Mouse (Mus musculus): ENCODE results near the gene Necap2. TPM values are rescaled to one million over a fixed set of nuclear protein-coding genes. Genes with fewer than 3 reads are reported as not detected.

The Necap2 gene
- 105 and 111 TPM in 2 replicates for polyA plus RNA-seq (2012; rRNA removed)

DNA sequence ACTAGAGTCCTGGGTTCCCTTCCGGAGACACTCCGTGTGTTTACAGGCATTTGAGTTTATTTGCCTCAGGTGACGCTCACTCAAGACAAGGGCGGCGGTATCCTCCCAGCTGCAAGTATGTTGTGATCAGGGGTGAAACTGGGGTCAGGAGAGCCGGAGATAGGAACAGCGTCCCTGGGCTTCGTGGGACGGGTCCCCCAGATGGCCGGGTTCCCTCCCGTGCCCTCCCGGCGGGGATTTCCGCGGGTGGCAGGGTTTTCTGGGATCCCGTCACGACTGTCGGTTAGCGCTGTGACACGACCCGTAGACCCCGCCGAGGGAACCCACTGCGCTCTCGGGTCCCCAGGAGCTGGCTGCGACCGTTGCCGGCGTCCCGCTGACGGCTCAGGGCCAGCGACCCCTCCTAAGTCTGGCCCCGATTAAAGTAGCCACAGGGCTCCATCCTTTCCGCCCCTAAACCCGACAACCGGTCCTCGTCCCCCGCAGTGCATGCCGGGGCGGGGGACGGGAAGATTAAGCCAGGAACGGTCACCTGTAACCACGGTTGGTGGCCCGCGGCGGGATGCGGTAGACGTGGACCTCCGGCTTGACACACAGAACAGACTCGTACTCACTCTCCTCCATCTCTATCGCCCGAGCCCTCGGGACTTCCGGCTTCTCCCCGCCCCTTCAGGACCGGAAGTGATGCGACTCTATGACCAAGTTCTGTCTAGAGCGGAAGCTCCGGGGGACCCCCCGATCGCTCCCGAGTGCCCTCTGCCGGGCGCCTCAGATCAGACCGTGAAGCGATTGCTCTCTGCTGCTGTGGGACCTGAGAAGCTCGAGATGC is at the start of gene Necap2:
Gene Necap2 (minus strand): TSS at position 677 of the 829 bp plus-strand sequence.
- peak; percentile 95 for DNase-seq

GRCm38 (mm10) chr4:141123065-141123464 is 44.9 kb upstream of the Necap2 start:
- WGBS: 83% methylated on average over 1 of the region's 1 CpGs
- no peak overlapping the region for H3K4me3 ChIP-seq (ENCODE audit: control insufficient read depth, insufficient read depth, low read length)
- no peak for DNase-seq
- TF ChIP-seq POLR2A (IDR thresholded peaks at IDR 0.05; ENCODE audit: control insufficient read depth, extremely low read depth, insufficient read depth, low read length, poor library complexity) (no peak), CTCF (IDR thresholded peaks at IDR 0.05; ENCODE audit: borderline replicate concordance, control insufficient read depth, extremely low read depth, insufficient read depth, low read length, poor library complexity) (no peak)
- no peaks in the 10 kb centered on the region for H3K27me3 ChIP-seq (ENCODE audit: control insufficient read depth, insufficient read depth, low read length)
- H3K27ac ChIP-seq (ENCODE audit: control insufficient read depth, insufficient read depth, low read length): no peak overlapping the region
- peaks cover 5% of the 10 kb centered on the region; the same call in 1 of the 2 replicates for H3K36me3 ChIP-seq (ENCODE audit: control insufficient read depth, insufficient read depth, low read length)
- no peaks in the 10 kb centered on the region for H3K4me1 ChIP-seq (replicated peaks; ENCODE audit: control insufficient read depth, insufficient read depth, low read length)

More for the DNA sequence above, at the start of gene Necap2:
- Histone ChIP-seq H3K4me3 (ENCODE audit: control insufficient read depth, insufficient read depth, low read length) (peak within 1 kb of the TSS; percentile 94), H3K36me3 (ENCODE audit: control insufficient read depth, insufficient read depth, low read length) (peaks cover 10% of the 10 kb centered on the region; the same call in 1 of the 2 replicates), H3K27ac (ENCODE audit: control insufficient read depth, insufficient read depth, low read length) (no peak within 1 kb of the TSS), H3K4me1 (replicated peaks; ENCODE audit: control insufficient read depth, insufficient read depth, low read length) (peaks cover 13% of the 10 kb centered on the region), H3K27me3 (ENCODE audit: control insufficient read depth, insufficient read depth, low read length) (no peaks in the 10 kb centered on the region)
- WGBS: under 1% methylated on average over 67 of the region's 67 CpGs
- peak; percentile 86 for TF ChIP-seq POLR2A (IDR thresholded peaks at IDR 0.05; ENCODE audit: control insufficient read depth, extremely low read depth, insufficient read depth, low read length, poor library complexity)
- peak; percentile 87 for TF ChIP-seq CTCF (IDR thresholded peaks at IDR 0.05; ENCODE audit: borderline replicate concordance, control insufficient read depth, extremely low read depth, insufficient read depth, low read length, poor library complexity)

- Histone ChIP-seq H3K4me3 (ENCODE audit: control insufficient read depth, insufficient read depth, low read length) (no peak overlapping the region), H3K4me1 (replicated peaks; ENCODE audit: control insufficient read depth, insufficient read depth, low read length) (no peaks in the 10 kb centered on the region), H3K36me3 (ENCODE audit: control insufficient read depth, insufficient read depth, low read length) (peaks cover 7% of the 10 kb centered on the region), H3K27ac (ENCODE audit: control insufficient read depth, insufficient read depth, low read length) (no peak overlapping the region), H3K27me3 (ENCODE audit: control insufficient read depth, insufficient read depth, low read length) (no peaks in the 10 kb centered on the region)
- 87% methylated on average over 7 of the region's 7 CpGs for WGBS
- no peak for TF ChIP-seq POLR2A (IDR thresholded peaks at IDR 0.05; ENCODE audit: control insufficient read depth, extremely low read depth, insufficient read depth, low read length, poor library complexity)
- TF ChIP-seq CTCF (IDR thresholded peaks at IDR 0.05; ENCODE audit: borderline replicate concordance, control insufficient read depth, extremely low read depth, insufficient read depth, low read length, poor library complexity): no peak
- no peak for DNase-seq
Measured at GRCm38 (mm10) chr4:141122663-141123062, 44.5 kb upstream of the Necap2 start.

GRCm38 (mm10) chr4:141120700-141121099 is 42.5 kb upstream of the Necap2 start:
- Histone ChIP-seq H3K4me1 (replicated peaks; ENCODE audit: control insufficient read depth, insufficient read depth, low read length) (no peaks in the 10 kb centered on the region), H3K4me3 (ENCODE audit: control insufficient read depth, insufficient read depth, low read length) (no peak overlapping the region), H3K36me3 (ENCODE audit: control insufficient read depth, insufficient read depth, low read length) (peaks cover 22% of the 10 kb centered on the region), H3K27ac (ENCODE audit: control insufficient read depth, insufficient read depth, low read length) (no peak overlapping the region), H3K27me3 (ENCODE audit: control insufficient read depth, insufficient read depth, low read length) (no peaks in the 10 kb centered on the region)
- 57% methylated on average over 11 of the region's 11 CpGs for WGBS
- peak; percentile 67 for DNase-seq
- TF ChIP-seq CTCF (IDR thresholded peaks at IDR 0.05; ENCODE audit: borderline replicate concordance, control insufficient read depth, extremely low read depth, insufficient read depth, low read length, poor library complexity): peak; percentile 87; the same call in 1 of the 2 replicates
- no peak for TF ChIP-seq POLR2A (IDR thresholded peaks at IDR 0.05; ENCODE audit: control insufficient read depth, extremely low read depth, insufficient read depth, low read length, poor library complexity)

DNA sequence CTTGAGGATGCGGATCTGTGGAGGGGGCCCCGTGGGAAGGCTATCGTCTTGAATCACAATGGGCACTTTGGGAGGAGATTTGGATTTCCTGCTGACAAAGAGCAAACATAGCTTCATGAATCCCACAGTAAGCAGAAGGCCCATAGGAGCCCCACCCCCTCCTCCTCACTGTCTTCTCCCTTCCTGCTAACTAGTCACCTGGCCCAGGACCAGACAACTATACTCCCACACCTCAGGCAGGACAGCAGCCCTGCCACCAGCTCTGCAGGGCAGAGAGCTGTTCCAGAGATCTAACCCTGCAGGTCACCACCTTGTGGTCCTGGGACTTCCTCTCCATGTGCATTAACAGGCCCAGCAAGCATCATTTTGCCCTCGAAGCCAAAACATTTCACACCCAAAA is 40.5 kb upstream of the Necap2 start:
- H3K36me3 ChIP-seq (ENCODE audit: control insufficient read depth, insufficient read depth, low read length): peaks cover 37% of the 10 kb centered on the region
- no peaks in the 10 kb centered on the region for H3K4me1 ChIP-seq (replicated peaks; ENCODE audit: control insufficient read depth, insufficient read depth, low read length)
- no peak overlapping the region for H3K27ac ChIP-seq (ENCODE audit: control insufficient read depth, insufficient read depth, low read length)
- no peak for DNase-seq
- WGBS: 77% methylated on average over 4 of the region's 4 CpGs
- TF ChIP-seq CTCF (IDR thresholded peaks at IDR 0.05; ENCODE audit: borderline replicate concordance, control insufficient read depth, extremely low read depth, insufficient read depth, low read length, poor library complexity) (no peak), POLR2A (IDR thresholded peaks at IDR 0.05; ENCODE audit: control insufficient read depth, extremely low read depth, insufficient read depth, low read length, poor library complexity) (no peak)
- H3K27me3 ChIP-seq (ENCODE audit: control insufficient read depth, insufficient read depth, low read length): no peaks in the 10 kb centered on the region
- H3K4me3 ChIP-seq (ENCODE audit: control insufficient read depth, insufficient read depth, low read length): no peak overlapping the region

GRCm38 (mm10) chr4:141115398-141115797 is 37.2 kb upstream of the Necap2 start:
- no peaks in the 10 kb centered on the region for H3K27me3 ChIP-seq (ENCODE audit: control insufficient read depth, insufficient read depth, low read length)
- no peak for TF ChIP-seq POLR2A (IDR thresholded peaks at IDR 0.05; ENCODE audit: control insufficient read depth, extremely low read depth, insufficient read depth, low read length, poor library complexity)
- no peaks in the 10 kb centered on the region for H3K4me1 ChIP-seq (replicated peaks; ENCODE audit: control insufficient read depth, insufficient read depth, low read length)
- no peak overlapping the region for H3K27ac ChIP-seq (ENCODE audit: control insufficient read depth, insufficient read depth, low read length)
- WGBS: 98% methylated on average over 8 of the region's 8 CpGs
- H3K36me3 ChIP-seq (ENCODE audit: control insufficient read depth, insufficient read depth, low read length): peaks cover 37% of the 10 kb centered on the region
- no peak overlapping the region for H3K4me3 ChIP-seq (ENCODE audit: control insufficient read depth, insufficient read depth, low read length)
- DNase-seq: no peak
